Mouse (Mus musculus) lung, postnatal 10 days (tissue): ENCODE results near the gene Spon1.
A peak's percentile ranks its signal among the peaks of the same experiment; 100 is the strongest.

Experiments used
- DNase-seq: peaks from one replicate; pipeline ENCODE4 v3.0.0; 2021

Spon1 gene

GRCm38 (mm10) chr7:114065407-114066185 lies 299.8 kb downstream of the Spon1 start:
- peak; percentile 25 for DNase-seq

- DNase-seq: peak; percentile 90
Measured at GRCm38 (mm10) chr7:114066529-114067178, 300.9 kb downstream of the Spon1 start.

GRCm38 (mm10) chr7:114068956-114069533 lies 303.2 kb downstream of the Spon1 start:
- no peak for DNase-seq

GRCm38 (mm10) chr7:114069726-114070457 lies 304.1 kb downstream of the Spon1 start:
- no peak for DNase-seq

GRCm38 (mm10) chr7:114070458-114070840 lies 304.7 kb downstream of the Spon1 start:
- no peak for DNase-seq

- DNase-seq: no peak
Measured at GRCm38 (mm10) chr7:114071395-114071794, 305.6 kb downstream of the Spon1 start.

GRCm38 (mm10) chr7:114071851-114072616 lies 306.2 kb downstream of the Spon1 start:
- peak; percentile 54 for DNase-seq

- DNase-seq: no peak
Measured at GRCm38 (mm10) chr7:114074133-114074532, 308.3 kb downstream of the Spon1 start.

GRCm38 (mm10) chr7:114074595-114074994 lies 308.8 kb downstream of the Spon1 start:
- no peak for DNase-seq

- DNase-seq: no peak
Measured at GRCm38 (mm10) chr7:114079343-114079742, 313.5 kb downstream of the Spon1 start.

GRCm38 (mm10) chr7:114080250-114080649 lies 314.5 kb downstream of the Spon1 start:
- DNase-seq: no peak

GRCm38 (mm10) chr7:114081633-114082420 lies 316.0 kb downstream of the Spon1 start:
- no peak for DNase-seq

- DNase-seq: no peak
Measured at GRCm38 (mm10) chr7:114083088-114083487, 317.3 kb downstream of the Spon1 start.

GRCm38 (mm10) chr7:114083760-114084159 lies 318.0 kb downstream of the Spon1 start:
- no peak for DNase-seq

- DNase-seq: no peak
Measured at GRCm38 (mm10) chr7:114086021-114086710, 320.4 kb downstream of the Spon1 start.

GRCm38 (mm10) chr7:114087341-114087740 lies 321.5 kb downstream of the Spon1 start:
- DNase-seq: peak; percentile 30

- DNase-seq: no peak
Measured at GRCm38 (mm10) chr7:114087986-114088385, 322.2 kb downstream of the Spon1 start.

- no peak for DNase-seq
Measured at GRCm38 (mm10) chr7:114088918-114089317, 323.1 kb downstream of the Spon1 start.

- no peak for DNase-seq
Measured at GRCm38 (mm10) chr7:114090231-114090630, 324.4 kb downstream of the Spon1 start.

GRCm38 (mm10) chr7:114090892-114091545 lies 325.2 kb downstream of the Spon1 start:
- no peak for DNase-seq
